Mouse (Mus musculus) ES-Bruce4 (cell line): ENCODE results near the gene Ypel2.

Experiments
- CTCF ChIP-seq: IDR thresholded peaks from one replicate; pipeline ENCODE4 v1.8.1; 2011; ENCODE audit warnings: low read depth, low read length
- EP300 ChIP-seq: IDR thresholded peaks from 2 replicates; pipeline ENCODE4 v1.6.1; 2011; ENCODE audit warnings: low read depth, low read length; ENCODE audit not compliant: insufficient read depth
- POLR2A ChIP-seq: IDR thresholded peaks from one replicate; pipeline ENCODE4 v1.8.1; 2011; ENCODE audit warnings: low read length; ENCODE audit not compliant: insufficient read depth

DNA sequence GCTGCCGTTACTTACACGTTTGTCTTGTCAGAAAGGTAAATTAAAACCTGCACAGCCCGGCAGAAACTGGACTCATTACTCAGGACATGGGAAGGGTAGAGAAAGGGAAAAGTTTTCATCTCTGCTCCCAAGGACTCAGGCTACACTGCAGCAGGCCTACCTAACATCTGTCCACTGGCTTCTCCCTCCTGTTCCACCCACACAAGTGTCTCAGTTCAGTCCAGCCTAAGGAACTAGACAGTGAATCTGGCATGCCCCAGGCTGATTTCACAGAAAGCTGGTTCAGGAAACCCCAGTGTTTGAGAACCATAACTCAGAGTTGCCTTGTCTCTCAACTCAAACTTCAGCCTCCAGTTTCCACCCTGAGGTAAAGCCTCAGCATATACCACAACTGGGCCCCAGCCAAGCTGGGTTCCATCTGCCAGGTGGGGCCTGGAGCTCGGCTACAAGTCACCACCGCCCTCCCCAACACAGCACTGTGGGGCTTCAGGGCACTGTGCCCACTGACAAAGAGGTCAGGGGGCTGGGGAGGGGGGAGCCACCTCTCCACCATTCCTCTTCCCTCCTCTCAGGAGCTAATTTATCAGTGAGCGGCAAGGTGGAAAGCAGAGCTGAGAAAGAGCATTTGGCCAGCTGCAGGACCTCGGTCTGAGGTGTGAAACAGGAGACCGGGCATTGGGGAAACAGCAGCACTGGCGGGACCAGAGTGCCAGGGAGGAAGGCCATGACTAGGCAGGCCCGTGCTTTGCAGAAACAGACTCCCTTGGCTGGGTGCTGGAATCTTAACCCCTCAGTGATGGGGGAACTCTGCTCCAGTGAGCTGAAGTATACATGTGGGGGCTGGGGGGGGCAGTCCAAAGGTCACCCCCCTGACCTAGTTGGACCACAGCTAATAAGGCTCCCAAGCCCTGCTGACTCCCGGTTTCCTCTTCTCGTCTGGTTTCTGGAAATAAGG lies 34.5 kb downstream of the Ypel2 start:
- TF ChIP-seq CTCF (no peak), POLR2A (no peak), EP300 (no peak)
